10 mouse cellular contexts compared by ENCODE assay signal in genomic region chr11:109653201-109653600, GRCm38 (mm10). TPM values are rescaled to one million over a fixed set of nuclear protein-coding genes. Genes with fewer than 3 reads are reported as not detected.
A peak's percentile ranks its signal among the peaks of the same experiment; 100 is the strongest.
DNase-seq lines count a peak whose midpoint lies in the region; ATAC-seq and TF ChIP-seq lines count a peak whose summit lies in the region.
"Had no signal": no experiment of that assay in that cellular context is flagged by ENCODE, and none has a peak within 500 bp of the region (broad histone marks: within the 10 kb centered on the region; RNA-seq: fewer than 3 reads in every experiment).

No protein-coding gene starts in this region.

- TF ChIP-seq CTCF in gastrocnemius, adult 2 months (IDR thresholded peaks at IDR 0.05): no peak

- DNase-seq in gastrocnemius, adult 2 months: no peak
- no peak for DNase-seq in gastrocnemius, adult 8-10 months (ENCODE audit: low spot score in 2 of 2)
- peak; percentile 25 for DNase-seq in lung, postnatal 36 days
- no peak for DNase-seq in lung, postnatal 25 days (ENCODE audit: low spot score)
- no peak for DNase-seq in right cerebral cortex, postnatal 4 days
- no peak for DNase-seq in urinary bladder, adult 2 months (ENCODE audit: low spot score)
- no peak for DNase-seq in layer of hippocampus, adult 18-20 months (ENCODE audit: low spot score in 2 of 2)

- H3K4me1 ChIP-seq in liver, embryonic 12.5 days: peaks cover 81% of the 10 kb centered on the region

- H3K9ac ChIP-seq in liver, embryonic 12.5 days: no peak overlapping the region

- H3K27ac ChIP-seq in gastrocnemius, adult 2 months: peak overlapping the region; percentile 97; the same call in 1 of the 2 replicates
- no peak overlapping the region for H3K27ac ChIP-seq in liver, embryonic 12.5 days

- peak overlapping the region; percentile 97 for H3K4me3 ChIP-seq in gastrocnemius, adult 2 months
- H3K4me3 ChIP-seq in liver, embryonic 12.5 days: no peak overlapping the region

- intact Hi-C loops in gastrocnemius, adult 2 months (cut with DNase I): no loop called here

- WGBS in liver, embryonic 12.5 days (ENCODE audit: insufficient replicate concordance): 78% methylated on average over 8 of the region's 8 CpGs

- H3K4me2 ChIP-seq in liver, embryonic 12.5 days: peak overlapping the region; percentile 94

- H3K27me3 ChIP-seq in liver, embryonic 12.5 days (replicated peaks): peaks cover 12% of the 10 kb centered on the region
- H3K27me3 ChIP-seq: CH12.LX had no signal

- no peaks in the 10 kb centered on the region for H3K9me3 ChIP-seq in liver, embryonic 12.5 days (replicated peaks)

- no peak for ATAC-seq in liver, embryonic 12.5 days
- ATAC-seq: inflammation-experienced regulatory T-cells, adult 6 months had no signal

- peaks cover 51% of the 10 kb centered on the region for H3K36me3 ChIP-seq in liver, embryonic 12.5 days

RNA-seq across cellular contexts. Expression of gene Prkar1a, which starts 4.0 kb away (rescaled TPM):
- total RNA-seq in gastrocnemius, adult 2 months (2021): 100 to 1,000 TPM in 1 of 2 experiments, 10 to 100 TPM in 1; 98.9 to 117 TPM
- 100 to 1,000 TPM in 2 of 4 experiments, 10 to 100 TPM in 2; 98.3 to 106 (median 101) TPM for total RNA-seq in gastrocnemius, adult 8-10 months (2022)
- polyA plus RNA-seq in liver, embryonic 12.5 days (2016; fragmentation: Nextera tagmentation; extraction: Ambion mirVana): 165 and 171 TPM in 2 replicates
- 176 and 189 TPM in 2 replicates for polyA plus RNA-seq in urinary bladder, adult 2 months (2012; rRNA removed)
- 100 to 1,000 TPM; 567 to 586 TPM for total RNA-seq in layer of hippocampus, adult 18-20 months (2021)

RNA-seq across cellular contexts. Expression of gene Wipi1, which starts 41.4 kb away (rescaled TPM):
- 10 to 100 TPM; 53.0 to 60.8 TPM for total RNA-seq in gastrocnemius, adult 2 months (2021)
- 10 to 100 TPM; 47.2 to 68.4 (median 59.2) TPM for total RNA-seq in gastrocnemius, adult 8-10 months (2022)
- 31.7 and 33.5 TPM in 2 replicates for polyA plus RNA-seq in liver, embryonic 12.5 days (2016; fragmentation: Nextera tagmentation; extraction: Ambion mirVana)
- 44.9 and 49.1 TPM in 2 replicates for polyA plus RNA-seq in urinary bladder, adult 2 months (2012; rRNA removed)
- total RNA-seq in layer of hippocampus, adult 18-20 months (2021): 10 to 100 TPM; 21.1 to 21.6 TPM

Comparison
In these comparisons a context has a peak if more than half of its experiments do, and no peak if none do; other contexts are left out.
1. RNA of gene Prkar1a, which starts 4.0 kb away (total RNA-seq): 567 to 586 TPM in layer of hippocampus, adult 18-20 months; 98.9 to 117 TPM in gastrocnemius, adult 2 months and 98.3 to 106 TPM in gastrocnemius, adult 8-10 months; every median in the first group is over 4 times any median in the second.